Mouse (Mus musculus): ENCODE results near the gene Tmem132e. TPM values are rescaled to one million over a fixed set of nuclear protein-coding genes. Genes with fewer than 3 reads are reported as not detected.

The Tmem132e gene
- 10 to 100 TPM in 1 of 2 experiments, 1 to 10 TPM in 1; 9.9 to 13.9 TPM for total RNA-seq (2021)
- long read RNA-seq, experiment 1, partial matches to known transcripts: 4 of 9 reads
- long read RNA-seq, experiment 1, other reads (novel, unspliced or antisense): 5 of 9 reads
- long read RNA-seq, experiment 2, full-length matches to known transcripts: 6 of 17 reads
- long read RNA-seq, experiment 2, partial matches to known transcripts: 2 of 17 reads
- long read RNA-seq, experiment 2, other reads (novel, unspliced or antisense): 9 of 17 reads

DNA sequence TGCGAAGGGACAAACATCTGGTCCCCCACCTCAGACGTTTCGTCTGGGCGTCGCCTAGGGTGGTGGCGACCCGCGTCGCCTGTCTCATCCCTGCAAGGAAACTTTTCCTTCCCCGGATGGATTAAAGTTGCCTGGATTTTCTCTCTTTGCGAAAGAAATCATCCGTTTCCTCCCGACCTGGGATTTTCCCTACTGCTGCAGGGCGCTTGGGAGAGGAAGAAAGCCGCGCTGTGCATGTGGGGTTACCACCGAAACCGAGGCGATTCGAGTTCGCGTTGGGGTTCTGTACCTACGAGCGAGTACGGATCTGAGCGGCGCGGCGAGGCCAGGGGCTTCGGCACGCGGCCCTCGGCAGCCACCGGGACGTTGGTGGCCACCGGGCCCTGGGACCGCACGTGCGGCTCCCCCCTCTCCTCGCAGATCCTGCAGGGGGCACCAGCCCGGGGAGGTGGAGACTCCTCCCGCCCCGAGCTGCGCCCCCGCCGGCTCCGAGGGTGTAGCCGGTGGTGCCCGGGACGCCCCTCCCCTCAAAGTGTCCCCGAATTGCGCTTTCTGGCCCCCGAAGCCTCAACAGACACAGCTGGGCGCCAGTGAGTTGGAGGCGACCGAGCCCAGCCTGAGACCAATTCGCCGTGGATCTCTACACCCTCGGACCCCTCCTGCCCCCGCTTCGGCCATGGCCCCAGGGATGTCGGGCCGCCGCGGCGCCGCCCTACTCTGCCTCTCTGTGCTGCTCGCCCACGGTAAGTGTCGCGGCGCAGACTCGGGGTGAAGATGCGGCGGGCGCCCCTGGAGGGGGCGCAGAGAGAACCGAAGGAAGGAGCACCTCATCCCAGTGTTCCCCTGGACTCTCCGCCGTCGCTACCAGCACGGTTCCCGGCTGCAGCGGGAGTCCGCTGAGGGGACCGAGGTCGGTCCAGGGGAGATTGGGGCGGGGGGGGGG, at the start of gene Tmem132e:
TSS of gene Tmem132e (plus strand) at position 530 of the 943 bp plus-strand sequence.
- DNase-seq (ENCODE audit: low spot score in 2 of 2): peak in 1 of 2 experiments; percentile 45

- peak in 1 of 2 experiments; percentile 4 for DNase-seq (ENCODE audit: low spot score in 2 of 2)
These were observed 48.7 kb upstream of the Tmem132e start for GRCm38 (mm10) chr11:82339921-82340401.

DNA sequence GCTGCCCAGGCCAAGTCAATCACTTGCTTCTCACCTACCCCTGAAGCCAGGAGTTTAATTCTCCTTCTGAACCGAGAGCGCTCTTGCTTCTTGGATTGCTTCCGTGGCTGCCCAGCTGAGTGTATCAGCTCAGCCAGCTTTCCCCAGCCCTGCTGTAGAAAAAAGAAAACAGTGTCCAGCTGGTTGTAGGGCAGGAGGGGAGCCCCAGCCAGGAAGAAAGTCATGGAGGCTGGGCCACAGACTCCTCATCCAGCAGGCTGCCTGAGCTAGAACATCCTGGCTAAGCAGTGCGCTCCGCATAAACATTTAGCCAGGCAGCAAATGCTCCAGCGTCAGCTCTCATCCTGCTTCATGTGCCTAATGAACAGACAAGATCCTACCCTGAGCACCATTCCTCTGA, 48.3 kb upstream of the Tmem132e start:
- no peak for DNase-seq (ENCODE audit: low spot score in 2 of 2)

DNA sequence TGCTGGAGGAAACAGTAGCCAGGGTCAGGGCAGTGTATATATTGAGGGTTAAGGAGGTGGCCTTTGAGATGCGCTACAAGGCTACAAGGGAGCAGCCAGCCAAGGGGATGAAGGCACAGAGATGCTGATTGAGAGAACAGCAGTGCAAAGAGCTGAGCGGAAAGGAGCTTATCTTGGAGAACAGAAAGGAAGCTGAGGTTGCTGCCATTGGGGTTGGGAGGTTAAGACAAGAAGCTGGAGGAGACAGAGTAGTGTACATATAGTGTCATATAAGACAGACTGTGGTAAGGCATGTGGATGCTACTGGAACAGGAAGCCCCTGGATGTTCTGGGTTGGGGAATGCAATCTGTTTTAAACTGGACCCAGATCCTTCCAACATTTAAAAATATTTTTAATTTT, 47.8 kb upstream of the Tmem132e start:
- DNase-seq (ENCODE audit: low spot score in 2 of 2): no peak

GRCm38 (mm10) chr11:82351039-82351438, 37.7 kb upstream of the Tmem132e start:
- DNase-seq (ENCODE audit: low spot score in 2 of 2): peak; percentile 19 to 42

GRCm38 (mm10) chr11:82370151-82370550, 18.5 kb upstream of the Tmem132e start:
- no peak for DNase-seq (ENCODE audit: low spot score in 2 of 2)

GRCm38 (mm10) chr11:82371577-82371976, 17.1 kb upstream of the Tmem132e start:
- DNase-seq (ENCODE audit: low spot score in 2 of 2): no peak

DNA sequence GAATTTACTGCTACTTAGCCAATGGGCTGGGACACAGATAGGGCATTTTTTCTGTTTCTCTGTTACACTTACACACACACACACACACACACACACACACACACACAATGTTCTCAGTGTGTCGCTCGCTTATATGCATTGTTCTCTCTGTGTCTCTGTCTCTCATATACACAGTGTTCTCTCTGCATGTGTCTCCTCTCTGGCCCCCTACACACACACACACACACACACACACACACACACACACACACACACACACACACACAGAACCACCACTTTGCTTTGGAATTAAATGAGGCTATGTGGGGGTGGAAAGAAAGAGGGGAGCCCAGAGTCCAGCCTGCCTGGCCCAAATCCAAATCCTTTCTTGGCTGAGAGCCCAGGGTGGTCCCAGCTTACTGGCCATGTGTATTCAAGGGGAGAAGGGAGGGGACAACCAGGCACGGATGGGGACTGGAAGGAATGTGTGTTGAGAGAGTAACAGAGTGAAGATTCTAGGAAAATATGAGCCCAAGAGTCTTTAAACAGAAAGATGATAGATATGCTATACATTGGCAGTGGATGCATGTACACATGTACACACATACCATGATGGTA, 8.0 kb upstream of the Tmem132e start:
- no peak for DNase-seq (ENCODE audit: low spot score in 2 of 2)

DNA sequence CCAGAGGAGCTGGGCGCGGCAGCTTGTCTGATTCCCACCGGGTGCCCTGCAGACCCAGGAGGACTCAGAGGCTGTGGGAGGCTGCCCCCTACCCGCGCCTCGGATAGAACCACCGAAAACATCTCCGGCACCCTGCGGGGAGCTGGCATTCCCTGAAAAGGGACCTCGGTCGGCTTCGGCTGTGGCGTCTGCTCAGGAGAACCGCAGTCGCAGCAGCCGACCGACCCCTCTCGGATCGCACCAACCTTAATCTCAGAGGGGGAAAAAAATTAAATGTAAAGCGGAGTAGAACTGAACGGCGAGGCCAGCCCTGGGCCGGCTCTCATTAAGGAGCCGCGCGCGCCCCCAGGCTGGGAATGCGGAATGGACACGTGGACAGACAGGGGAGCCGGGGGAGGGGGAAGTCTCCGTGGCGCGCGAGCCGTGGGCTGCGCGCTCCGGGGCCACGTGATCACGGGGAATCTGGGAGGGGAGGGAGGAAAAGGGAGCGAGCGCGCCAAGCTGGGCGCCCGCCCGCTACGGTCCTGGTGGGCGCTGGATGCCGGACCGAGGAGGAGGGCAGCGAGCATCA, 1.6 kb upstream of the Tmem132e start:
- DNase-seq (ENCODE audit: low spot score in 2 of 2): peak; percentile 74 to 80

- DNase-seq (ENCODE audit: low spot score in 2 of 2): peak in 1 of 2 experiments; percentile 17
These were observed 874 bp upstream of the Tmem132e start for GRCm38 (mm10) chr11:82387711-82388341.

DNA sequence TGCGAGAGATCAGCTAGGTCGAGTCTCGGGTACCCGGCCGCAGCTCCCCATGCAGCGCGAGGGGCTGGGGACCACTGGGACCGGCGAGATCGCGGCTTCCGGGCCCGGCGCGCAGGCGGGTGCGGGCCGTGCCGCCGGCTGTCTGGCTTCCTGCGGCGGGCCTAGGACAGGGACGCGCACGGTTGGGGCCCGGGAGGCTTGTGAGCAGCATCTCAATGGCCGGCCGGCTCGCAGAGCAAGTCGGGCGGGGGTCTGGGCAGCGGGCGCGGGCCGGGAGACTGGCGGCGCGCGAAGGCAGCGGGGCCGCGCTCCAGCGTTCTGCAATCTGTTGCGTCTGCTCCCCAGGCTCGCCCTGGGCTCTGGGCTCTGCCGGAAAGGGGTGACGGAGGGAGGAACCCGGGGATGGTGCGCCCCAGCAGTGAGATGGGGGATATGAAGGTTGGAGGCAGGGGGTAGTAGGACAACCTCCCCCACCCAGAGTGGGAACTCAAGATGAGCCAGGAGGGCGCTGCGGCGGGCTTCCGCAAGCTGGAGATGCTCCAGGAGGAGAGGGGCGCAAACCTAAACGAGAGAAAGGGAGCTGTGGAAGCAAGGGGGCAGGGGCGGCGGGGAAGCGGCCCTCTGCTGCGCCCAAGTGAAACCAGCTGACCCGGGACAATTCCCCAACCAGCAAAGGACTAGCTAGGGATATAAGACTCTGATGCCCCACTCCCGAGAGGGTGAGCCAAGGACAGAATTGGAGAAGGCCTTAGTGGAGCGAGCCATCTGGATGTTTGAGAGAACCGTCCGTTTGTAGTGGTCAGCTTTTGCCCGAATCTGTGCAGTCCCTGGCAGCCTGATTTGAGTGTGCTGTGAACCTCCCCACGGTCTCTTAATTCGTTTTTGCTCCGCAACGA, 944 bp downstream of the Tmem132e start:
- DNase-seq (ENCODE audit: low spot score in 2 of 2): peak in 1 of 2 experiments; percentile 31

DNA sequence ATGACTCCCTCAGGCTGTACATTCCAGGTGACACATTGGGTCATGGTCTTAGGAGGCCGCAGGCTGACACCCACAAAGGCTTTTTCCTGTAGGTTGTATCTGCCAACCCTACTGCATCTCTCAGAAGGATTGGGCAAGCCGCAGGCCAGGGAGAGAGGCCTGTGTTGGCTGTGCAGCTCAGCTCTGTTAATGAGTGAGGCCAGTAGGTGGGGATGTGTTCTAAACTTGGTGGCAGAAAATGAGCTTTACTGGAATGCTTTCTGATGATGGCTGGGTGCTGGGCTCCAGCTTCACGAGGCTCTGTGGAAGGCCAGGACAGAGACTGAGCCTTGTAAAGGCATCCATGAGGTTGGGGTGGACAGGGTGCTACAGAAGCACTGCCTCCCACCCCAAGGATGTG, 3.6 kb downstream of the Tmem132e start:
- DNase-seq (ENCODE audit: low spot score in 2 of 2): peak; percentile 28 to 68

- no peak for DNase-seq (ENCODE audit: low spot score in 2 of 2)
These were observed 10.9 kb downstream of the Tmem132e start for GRCm38 (mm10) chr11:82399621-82400020.

DNA sequence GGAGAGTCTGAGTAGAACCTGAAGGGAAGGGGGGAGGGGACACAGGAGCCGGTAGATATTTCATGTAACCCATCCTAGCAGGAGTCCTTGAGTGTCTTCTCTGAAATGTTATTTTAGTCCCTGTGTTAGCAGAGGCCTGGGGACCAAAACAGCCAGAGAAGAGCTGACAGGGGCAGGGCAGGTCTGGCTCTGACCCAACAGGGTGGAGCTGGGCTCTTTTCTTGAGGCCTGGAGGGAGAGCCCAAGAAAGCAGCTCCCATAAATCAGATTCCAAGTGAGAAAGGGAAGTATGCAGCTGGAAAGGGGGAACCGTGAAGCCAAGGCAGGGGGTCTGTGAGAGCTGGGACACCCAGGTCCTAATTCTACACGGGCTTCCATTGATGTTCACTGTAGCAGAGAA, 16.9 kb downstream of the Tmem132e start:
- DNase-seq (ENCODE audit: low spot score in 2 of 2): no peak

DNA sequence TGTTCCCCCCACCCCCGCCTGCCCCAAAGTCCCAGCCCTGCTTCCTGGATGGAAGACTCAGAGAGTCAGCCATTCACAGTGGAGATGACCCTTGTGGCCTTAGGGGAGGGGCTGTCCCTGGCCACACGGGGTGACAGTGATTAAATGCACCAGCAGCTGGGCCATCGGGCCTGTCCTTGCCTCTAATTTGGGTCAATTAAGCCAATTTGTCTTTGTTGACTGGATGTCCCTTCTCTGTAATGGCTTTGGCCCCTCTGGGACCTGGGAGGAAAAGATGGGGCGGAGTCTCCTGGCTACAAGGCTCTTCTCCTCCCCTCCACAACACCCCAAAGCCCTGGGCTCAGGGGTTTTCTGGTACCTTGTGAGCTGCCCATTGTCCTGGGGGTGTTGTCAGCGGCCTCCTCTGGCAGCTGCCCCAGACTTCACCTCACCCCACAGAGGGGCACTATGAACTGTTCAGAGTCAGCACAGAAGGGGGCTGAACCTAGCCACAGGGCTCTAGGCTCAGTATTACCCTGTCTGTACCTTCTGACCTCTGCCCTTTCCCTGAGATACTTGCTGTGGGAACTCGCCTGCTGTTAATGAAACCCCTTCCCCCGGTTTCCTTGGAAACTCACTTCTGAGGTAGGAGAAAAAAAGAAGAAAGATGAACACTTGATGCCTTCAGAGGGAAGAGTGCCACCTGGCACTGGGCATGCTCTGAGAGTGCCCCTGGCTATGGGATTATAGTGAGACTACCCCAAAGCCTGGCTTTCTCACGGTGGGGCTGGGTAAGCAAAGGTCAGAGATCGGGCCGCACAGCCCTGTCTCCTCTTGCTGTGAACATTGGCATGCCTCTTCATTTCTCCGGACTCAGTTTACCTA, 17.9 kb downstream of the Tmem132e start:
- DNase-seq (ENCODE audit: low spot score in 2 of 2): no peak

DNA sequence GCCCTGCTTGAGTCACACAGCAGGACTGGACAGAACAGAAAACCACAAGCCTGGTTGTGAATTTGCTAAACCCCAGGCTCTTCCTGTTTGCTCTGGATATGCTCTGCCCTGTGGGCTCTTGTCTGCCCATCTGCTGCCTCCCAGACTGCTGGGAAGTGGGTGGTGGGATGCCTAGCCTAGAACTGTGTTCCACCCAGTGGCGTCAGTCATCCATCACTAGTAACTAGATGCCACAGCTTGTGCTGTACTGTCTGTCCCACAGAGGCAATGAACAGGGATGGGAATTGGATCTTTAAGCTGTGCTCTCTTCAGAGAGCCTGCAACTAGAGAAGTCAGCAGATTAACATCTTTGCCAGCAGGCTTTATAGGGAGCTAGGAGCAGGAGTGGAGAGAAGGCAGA, 23.8 kb downstream of the Tmem132e start:
- DNase-seq (ENCODE audit: low spot score in 2 of 2): peak in 1 of 2 experiments; percentile 45

GRCm38 (mm10) chr11:82418337-82419041, 29.8 kb downstream of the Tmem132e start:
- DNase-seq (ENCODE audit: low spot score in 2 of 2): no peak

GRCm38 (mm10) chr11:82421909-82422308, 33.2 kb downstream of the Tmem132e start:
- DNase-seq (ENCODE audit: low spot score in 2 of 2): no peak
